Comparison of ENCODE assay signal across 34 mouse cellular contexts in the genomic region with DNA sequence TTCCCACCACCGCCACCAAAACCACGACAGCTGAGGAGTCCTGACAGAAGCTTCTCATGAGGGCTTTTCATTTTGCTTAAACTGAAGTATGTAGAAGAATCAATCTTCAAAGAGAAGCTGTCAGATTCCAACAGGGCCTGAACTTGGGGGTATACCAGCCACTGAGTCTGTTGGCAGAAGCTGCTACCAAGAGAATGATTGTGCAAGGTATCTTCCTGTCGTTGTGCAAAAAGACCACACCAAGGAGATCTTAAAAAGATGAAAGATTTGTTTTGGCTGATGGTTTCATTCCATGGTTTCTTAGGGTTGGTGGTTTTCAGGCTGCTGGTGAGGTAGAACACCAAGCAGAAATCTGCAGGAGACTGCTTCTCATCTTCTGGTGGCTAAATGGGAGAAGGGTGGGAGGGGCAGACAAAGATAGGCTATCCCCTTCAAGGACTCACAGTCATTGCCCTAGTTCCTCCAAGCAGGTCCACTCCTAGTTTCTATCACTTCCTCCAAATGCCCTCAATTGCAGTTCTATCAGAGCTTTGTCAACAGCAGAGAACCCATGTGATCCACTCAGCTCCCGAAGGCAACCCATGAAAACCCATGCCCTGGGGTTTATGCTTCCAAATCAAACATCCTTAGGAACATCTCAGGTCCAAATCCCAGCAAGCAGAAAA.
"Had no signal": no experiment of that assay in that cellular context is flagged by ENCODE, and none has a peak within 500 bp of the region (broad histone marks: within the 10 kb centered on the region; RNA-seq: fewer than 3 reads in every experiment).

No protein-coding gene starts in this region.

- ATAC-seq: hindbrain, embryonic 16.5 days; hindbrain, postnatal 0 days; inflammation-experienced regulatory T-cells, adult 6 months; intestine, embryonic 15.5 days; intestine, embryonic 16.5 days; intestine, postnatal 0 days had no signal

- H3K9me3 ChIP-seq: heart, embryonic 10.5 days; heart, embryonic 12.5 days; heart, embryonic 13.5 days; heart, embryonic 15.5 days; hindbrain, embryonic 12.5 days; hindbrain, embryonic 13.5 days; hindbrain, embryonic 15.5 days; intestine, embryonic 15.5 days; kidney, embryonic 15.5 days had no signal

- DNase-seq: heart, adult 2 months; heart, postnatal 10 days; heart, postnatal 14 days; heart, postnatal 36 days; heart, postnatal 4 days; kidney, adult 11 months; kidney, adult 18-20 months; kidney, adult 2 months; kidney, adult 8-10 months; kidney, adult 9 months; kidney, postnatal 10 days; kidney, postnatal 14 days; kidney, postnatal 25 days; kidney, postnatal 36 days; kidney, postnatal 4 days; layer of hippocampus, adult 9-11 months; layer of hippocampus, postnatal 36 days had no signal

- H3K27me3 ChIP-seq: heart, embryonic 12.5 days; heart, embryonic 13.5 days; heart, embryonic 15.5 days; hindbrain, embryonic 12.5 days; hindbrain, embryonic 13.5 days; hindbrain, embryonic 15.5 days; intestine, embryonic 15.5 days; kidney, embryonic 15.5 days had no signal

- H3K27ac ChIP-seq: heart, adult 2 months; heart, embryonic 10.5 days; heart, embryonic 13.5 days; heart, embryonic 15.5 days; hindbrain, embryonic 12.5 days; hindbrain, embryonic 13.5 days; hindbrain, embryonic 14.5 days; hindbrain, embryonic 15.5 days; hindbrain, postnatal 0 days; intestine, embryonic 15.5 days; kidney, embryonic 15.5 days; kidney, postnatal 0 days; layer of hippocampus, adult 2 months had no signal

- H3K4me3 ChIP-seq: heart, adult 2 months; heart, embryonic 10.5 days; heart, embryonic 12.5 days; heart, embryonic 13.5 days; heart, embryonic 15.5 days; hindbrain, embryonic 12.5 days; hindbrain, embryonic 13.5 days; hindbrain, embryonic 15.5 days; intestine, embryonic 15.5 days; kidney, embryonic 15.5 days; layer of hippocampus, adult 2 months had no signal

- H3K4me1 ChIP-seq: heart, embryonic 10.5 days; heart, embryonic 12.5 days; heart, embryonic 13.5 days; heart, embryonic 15.5 days; hindbrain, embryonic 12.5 days; intestine, embryonic 15.5 days; kidney, embryonic 15.5 days had no signal

- H3K36me3 ChIP-seq: heart, embryonic 10.5 days; heart, embryonic 12.5 days; heart, embryonic 13.5 days; heart, embryonic 15.5 days; hindbrain, embryonic 12.5 days; hindbrain, embryonic 13.5 days; hindbrain, embryonic 15.5 days; intestine, embryonic 15.5 days; kidney, embryonic 15.5 days had no signal
